Mouse (Mus musculus) mouse trophoblast stem cell (cell line): ENCODE measurements at regions not wholly inside any gene's neighbourhood (a gene's known extent, or its start where the extent isn't known, plus 50 kb on each side); places are given as distances from the start of the nearest gene placed in this dataset.

Experiments used
- in situ Hi-C, 2 experiments: fragments of 300-500 bp; cut with MseI, MboI; formaldehyde crosslinking; loops; 2 replicates in 1 of 2; 3 replicates in 1 of 2; pipeline ENCODE4 v1.15.1; 2025

- in situ Hi-C loops, result no loop called here
Measured at GRCm38 (mm10) chr2:59406976-59407375, 77.5 kb upstream of the Dapl1 start.

DNA sequence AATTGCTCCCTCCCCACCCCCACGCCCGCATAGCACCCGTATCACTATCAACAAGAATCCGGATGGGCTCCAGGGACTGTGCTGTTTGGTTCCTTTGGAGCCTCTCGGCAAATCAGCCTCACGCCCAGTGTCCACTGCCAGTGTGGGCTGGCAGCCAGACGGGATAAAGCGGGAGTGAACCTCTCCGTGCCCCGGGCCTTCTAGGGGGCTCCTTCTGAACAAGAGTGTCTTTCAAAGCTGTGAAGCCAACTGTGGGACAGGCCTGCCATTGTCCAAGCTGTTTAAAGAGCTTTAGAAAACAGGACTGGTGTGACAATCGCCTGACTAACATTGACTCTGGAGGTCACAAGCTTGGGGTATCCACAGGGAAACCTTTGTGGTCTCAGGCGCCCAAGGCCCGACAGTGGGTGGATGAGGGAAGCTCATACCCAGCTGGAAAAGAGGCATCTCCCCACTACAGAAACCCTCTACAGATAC is 76.9 kb upstream of the Dapl1 start:
- in situ Hi-C loops, result no loop called here

DNA sequence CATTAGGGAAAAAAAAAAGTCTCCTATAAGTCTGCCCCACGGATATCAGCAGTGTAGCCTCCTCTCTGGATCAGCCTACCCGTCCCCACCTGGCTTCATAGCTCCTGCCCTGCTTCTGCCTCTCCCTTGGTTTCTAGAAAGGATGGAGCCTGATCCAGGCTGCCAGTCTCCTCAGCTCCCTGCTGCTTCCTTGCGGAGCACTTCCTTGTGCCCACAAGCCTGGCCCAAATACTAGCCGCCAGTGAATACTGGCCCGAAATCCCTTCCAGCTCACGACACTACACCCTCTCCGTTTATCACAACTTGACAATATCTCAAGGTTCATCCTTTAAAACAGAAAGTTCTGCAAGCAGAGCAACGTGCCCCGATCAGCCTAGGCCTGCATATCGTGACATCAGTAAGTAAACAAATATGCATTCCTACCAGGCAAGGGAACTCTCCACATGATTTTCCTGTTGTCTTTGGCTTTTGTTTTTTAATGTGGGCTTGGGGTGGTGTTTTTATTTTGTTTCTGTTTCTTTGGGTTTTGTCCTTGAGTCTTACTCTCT is 76.3 kb upstream of the Dapl1 start:
- in situ Hi-C loops, result no loop called here

GRCm38 (mm10) chr2:59414612-59415011 is 69.8 kb upstream of the Dapl1 start:
- in situ Hi-C loops, result no loop called here

GRCm38 (mm10) chr2:59416491-59417195 is 67.8 kb upstream of the Dapl1 start:
- in situ Hi-C loops, result no loop called here

DNA sequence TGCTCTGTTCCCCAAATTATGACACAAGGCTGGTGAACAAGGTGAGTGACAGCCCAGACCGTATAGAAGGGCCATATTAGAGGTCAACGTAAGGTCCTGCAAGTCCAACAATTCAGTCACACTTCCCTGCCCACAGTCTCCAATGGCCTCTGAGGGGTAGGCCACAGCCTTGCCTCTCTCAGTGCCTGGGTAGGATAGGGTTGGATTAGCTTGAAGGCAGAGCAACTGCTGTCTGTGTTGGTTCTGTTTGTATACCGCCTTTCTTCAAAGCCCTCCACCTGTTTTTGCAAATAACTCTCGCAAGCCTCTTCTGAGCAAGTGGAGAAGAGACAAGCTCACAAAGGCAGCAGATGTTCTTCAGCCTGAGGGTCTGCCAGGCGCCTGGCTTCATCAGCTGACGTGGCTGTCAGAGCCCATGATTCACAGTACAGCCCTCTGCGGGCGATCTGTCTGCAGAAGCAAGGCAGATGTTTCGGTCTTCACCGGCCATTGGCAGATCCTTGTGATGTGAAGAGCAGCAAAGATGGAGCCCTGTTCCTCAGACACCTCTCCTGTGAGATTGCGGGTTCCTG is 67.0 kb upstream of the Dapl1 start:
- in situ Hi-C loops, result no loop called here

- in situ Hi-C loops, result no loop called here
Measured at GRCm38 (mm10) chr2:59420496-59420895, 64.0 kb upstream of the Dapl1 start.

GRCm38 (mm10) chr2:59422291-59423242 is 61.9 kb upstream of the Dapl1 start:
- in situ Hi-C loops, result no loop called here

DNA sequence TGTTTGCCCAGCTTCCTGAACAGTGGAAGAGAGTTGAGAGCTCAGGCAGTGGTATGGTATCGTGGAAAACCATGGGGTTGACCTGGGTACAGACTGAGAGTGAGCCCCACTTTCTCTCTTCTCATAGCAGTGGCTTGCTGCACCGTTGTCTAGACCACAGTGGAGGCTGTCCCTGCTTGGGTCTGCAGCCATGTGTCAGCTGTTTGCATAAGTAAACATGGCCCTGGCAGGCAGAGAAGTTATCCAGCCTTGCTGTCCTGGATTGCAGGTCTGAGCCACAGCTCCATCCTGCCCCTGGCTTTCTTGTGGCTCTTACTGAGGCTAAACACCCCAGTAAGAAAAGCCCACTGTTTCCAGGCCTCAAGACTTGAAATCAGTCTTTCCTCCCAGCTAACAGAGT is 60.2 kb upstream of the Dapl1 start:
- in situ Hi-C loops, result no loop called here

DNA sequence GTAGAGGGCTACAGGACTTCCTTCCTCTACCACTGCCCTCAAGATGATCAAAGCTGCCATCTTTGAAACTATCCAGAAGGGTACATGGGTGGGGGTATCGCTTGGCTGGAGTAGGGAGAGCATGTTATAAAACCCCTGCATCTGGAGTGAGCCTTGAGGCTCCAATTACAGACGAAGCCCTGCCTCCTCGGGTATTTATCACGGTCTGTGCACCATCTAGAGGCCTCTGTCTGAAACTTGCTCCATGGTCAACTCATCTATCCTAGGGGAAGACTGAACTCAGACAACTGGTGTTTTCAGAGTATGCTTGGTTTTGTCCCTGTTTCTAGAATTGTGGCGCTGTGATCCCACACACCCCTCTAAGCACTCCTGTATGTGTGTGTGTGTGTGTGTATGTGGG is 59.7 kb upstream of the Dapl1 start:
- in situ Hi-C loops, result loop anchor here (25.0 kb wide), 2 partner anchors 687 to 712 kb away; no protein-coding TSS in a partner anchor

DNA sequence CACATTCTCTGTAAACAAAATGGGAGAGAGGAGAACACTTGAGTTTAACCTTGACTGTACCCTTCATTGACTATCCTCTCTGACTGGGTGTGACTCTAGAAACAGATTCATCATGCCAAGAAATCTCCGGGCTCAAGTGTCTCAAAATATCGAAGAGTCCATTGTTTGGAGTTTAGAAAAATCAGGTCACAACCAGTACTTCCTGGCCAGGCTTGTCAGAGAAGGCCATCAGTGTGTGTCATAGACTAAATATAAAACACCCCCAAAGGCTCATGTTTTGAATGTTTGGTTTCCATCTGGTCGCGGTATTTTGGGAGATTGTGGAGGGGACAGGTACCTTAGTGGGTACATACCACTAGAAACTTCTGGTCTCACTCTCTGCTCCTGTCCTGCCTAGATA is 58.6 kb upstream of the Dapl1 start:
- in situ Hi-C loops, result loop anchor here (25.0 kb wide), 2 partner anchors 689 to 714 kb away; no protein-coding TSS in a partner anchor

DNA sequence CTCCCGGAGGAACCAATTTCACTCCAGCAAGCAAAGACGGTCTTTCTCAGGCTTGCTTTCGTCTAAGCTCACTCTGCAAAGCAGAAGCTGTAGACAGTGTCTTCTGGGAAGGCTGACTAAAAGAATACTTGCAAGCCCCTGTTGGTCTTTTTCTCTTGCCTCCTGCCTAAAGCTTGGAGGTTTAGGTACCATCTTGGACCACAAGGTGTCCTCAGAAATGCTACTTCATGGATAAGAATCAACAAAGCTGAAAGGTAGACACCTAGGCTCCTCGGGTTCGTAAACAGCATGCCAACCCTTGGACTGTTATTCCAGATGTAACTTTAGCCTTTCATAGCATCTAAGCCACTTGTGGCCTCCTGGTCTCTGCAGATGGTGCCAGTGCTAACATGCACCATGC is 53.0 kb upstream of the Dapl1 start:
- in situ Hi-C loops, result loop anchor here (25.0 kb wide), 2 partner anchors 694 to 719 kb away; no protein-coding TSS in a partner anchor

DNA sequence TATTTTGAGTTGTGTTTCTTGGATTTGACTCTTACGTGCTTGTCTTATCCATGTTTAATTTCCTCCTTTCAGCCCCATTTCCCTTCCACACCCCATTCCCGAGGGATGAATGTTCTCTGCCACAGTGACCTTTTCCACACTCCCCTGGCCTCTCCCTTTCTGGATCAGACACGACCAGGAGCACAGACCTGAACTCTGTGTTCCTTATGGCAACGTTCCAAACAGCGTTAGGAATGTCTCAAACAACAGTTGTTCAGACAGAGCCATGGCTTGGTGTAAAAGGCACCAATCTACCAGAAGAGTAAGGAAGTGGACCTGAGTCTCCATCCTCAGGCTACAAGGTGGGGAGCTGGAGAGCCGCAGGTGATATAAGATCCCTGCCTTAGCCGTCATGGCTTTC is 52.6 kb upstream of the Dapl1 start:
- in situ Hi-C loops, result loop anchor here (25.0 kb wide), 2 partner anchors 695 to 720 kb away; no protein-coding TSS in a partner anchor
